Mouse (Mus musculus): Measurements from ENCODE around the gene Psmb3.

DNA sequence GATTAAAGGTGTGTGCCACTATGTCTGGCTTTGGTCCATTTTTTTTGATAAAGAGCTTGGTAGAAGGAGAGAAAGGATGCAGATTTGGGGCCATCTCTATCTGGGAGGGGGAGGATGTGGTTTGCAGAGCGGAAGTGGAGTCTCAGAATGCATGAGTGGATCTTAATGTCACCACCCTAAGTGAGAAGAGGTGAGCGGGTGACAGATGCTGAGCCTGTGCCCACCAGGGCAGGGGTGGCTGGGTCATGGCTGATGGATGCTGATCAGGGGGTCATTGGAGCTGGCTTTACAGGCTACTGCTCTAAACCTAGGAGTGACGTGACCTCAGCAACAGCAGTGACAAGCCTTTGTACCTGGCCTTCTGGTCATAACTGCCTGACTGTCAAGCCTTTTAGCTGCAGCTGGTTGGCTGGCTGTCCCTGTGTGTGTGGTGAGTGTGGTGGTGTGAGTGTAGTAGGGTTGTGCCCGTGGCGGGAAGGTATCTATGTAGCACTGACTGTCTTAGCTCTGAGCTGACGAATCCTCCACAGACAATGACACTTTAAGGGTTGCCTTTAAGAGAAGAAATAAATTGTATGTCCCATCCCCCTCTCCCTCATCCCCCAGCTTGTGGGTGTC, 19.0 kb upstream of the Psmb3 start:
- TF ChIP-seq CTCF (IDR thresholded peaks at IDR 0.05; ENCODE audit: low read depth, low read length), result no peak
- no peak for TF ChIP-seq POLR2AphosphoS5 (IDR thresholded peaks at IDR 0.05; ENCODE audit: insufficient replicate concordance, low read depth, low read length)
